Mouse (Mus musculus) spleen, adult 2 months (tissue): ENCODE measurements around the gene Fundc2. TPM values are rescaled to one million over a fixed set of nuclear protein-coding genes. Genes with fewer than 3 reads are reported as not detected.
A peak's percentile ranks its signal among the peaks of the same experiment; 100 is the strongest.

ENCODE experiments used
- DNase-seq, 2 experiments: peaks; one replicate each; pipeline versions ENCODE4 v3.0.0 to v3.0.0-alpha.2; 2012 to 2021; ENCODE audit warnings: low spot score in 2 of 2, low read depth in 1 of 2
- H3K27ac ChIP-seq: fragments of 200-500 bp; 2 replicates; pipeline ENCODE4 v1.5.1; 2012; ENCODE audit warnings: low read length, inconsistent platforms; ENCODE audit not compliant: insufficient read depth
- H3K27me3 ChIP-seq: fragments of 200-500 bp; 2 replicates; pipeline ENCODE4 v1.6.1; 2012; ENCODE audit warnings: mild to moderate bottlenecking, moderate library complexity, low read length, inconsistent platforms; ENCODE audit not compliant: control insufficient read depth, insufficient read depth
- H3K36me3 ChIP-seq: fragments of 200-500 bp; 2 replicates; pipeline ENCODE4 v1.6.1; 2012; ENCODE audit warnings: mild to moderate bottlenecking, low read length, inconsistent platforms; ENCODE audit not compliant: control insufficient read depth, insufficient read depth
- H3K4me1 ChIP-seq: fragments of 200-500 bp; 2 replicates; pipeline ENCODE4 v1.6.1; 2011; ENCODE audit warnings: inconsistent platforms; ENCODE audit not compliant: control insufficient read depth, insufficient read depth, insufficient read length
- H3K4me3 ChIP-seq: fragments of 200-500 bp; 2 replicates; pipeline ENCODE4 v1.5.1; 2011; ENCODE audit warnings: mild to moderate bottlenecking, inconsistent platforms; ENCODE audit not compliant: insufficient read depth, insufficient read length; ENCODE audit errors: extremely low read depth
- CTCF ChIP-seq: fragments of 200-500 bp; IDR thresholded peaks from 2 replicates; pipeline ENCODE4 v1.5.1; 2011; ENCODE audit warnings: mild to moderate bottlenecking, inconsistent platforms; ENCODE audit not compliant: insufficient read depth, insufficient read length, insufficient replicate concordance; ENCODE audit errors: extremely low read depth
- POLR2A ChIP-seq: fragments of 200-500 bp; IDR thresholded peaks from 2 replicates; pipeline ENCODE4 v1.6.1; 2011; ENCODE audit warnings: low read depth, low read length, inconsistent platforms
- WGBS: fragments of 180-500 bp; shearing (Covaris S2); methylation state at CpG from one replicate; pipeline ENCODE4 v1.1.7; 2018; 5-methylcytosine and 5-hydroxymethylcytosine counted together
- polyA plus RNA-seq: library from polyadenylated mRNA; depleted of rRNA; stranded (reverse); fragments of >200 nt; gene quantifications from 2 replicates; pipeline ENCODE4 v1.2.3, GENCODE M21; 2012; rRNA removed

Gene Fundc2
- 2.6 and 2.8 TPM in 2 replicates for polyA plus RNA-seq

- Histone ChIP-seq H3K4me1 (no peaks in the 10 kb centered on the region), H3K27me3 (no peaks in the 10 kb centered on the region), H3K36me3 (no peaks in the 10 kb centered on the region), H3K4me3 (peak within 1 kb of the TSS; percentile 86), H3K27ac (peak within 1 kb of the TSS; percentile 76)
- WGBS, result 20% methylated on average over 23 of the region's 25 CpGs
- no peak for TF ChIP-seq CTCF
- peak; percentile 11; the same call in 1 of the 2 replicates for TF ChIP-seq POLR2A
- peak; percentile 53 to 57 for DNase-seq
These were observed at the start of gene Fundc2, which contains the start of gene F8 for GRCm38 (mm10) chrX:75382195-75382771. Fundc2 (plus strand) TSS chrX:75382399. F8 (minus strand) TSS chrX:75382615.

GRCm38 (mm10) chrX:75370197-75370596 is 12.0 kb upstream of the Fundc2 start:
- no peak overlapping the region for H3K4me3 ChIP-seq
- DNase-seq, result no peak
- no peaks in the 10 kb centered on the region for H3K4me1 ChIP-seq
- no peak overlapping the region for H3K27ac ChIP-seq
- TF ChIP-seq CTCF (no peak), POLR2A (no peak)
- no peaks in the 10 kb centered on the region for H3K27me3 ChIP-seq
- H3K36me3 ChIP-seq, result no peaks in the 10 kb centered on the region

DNA sequence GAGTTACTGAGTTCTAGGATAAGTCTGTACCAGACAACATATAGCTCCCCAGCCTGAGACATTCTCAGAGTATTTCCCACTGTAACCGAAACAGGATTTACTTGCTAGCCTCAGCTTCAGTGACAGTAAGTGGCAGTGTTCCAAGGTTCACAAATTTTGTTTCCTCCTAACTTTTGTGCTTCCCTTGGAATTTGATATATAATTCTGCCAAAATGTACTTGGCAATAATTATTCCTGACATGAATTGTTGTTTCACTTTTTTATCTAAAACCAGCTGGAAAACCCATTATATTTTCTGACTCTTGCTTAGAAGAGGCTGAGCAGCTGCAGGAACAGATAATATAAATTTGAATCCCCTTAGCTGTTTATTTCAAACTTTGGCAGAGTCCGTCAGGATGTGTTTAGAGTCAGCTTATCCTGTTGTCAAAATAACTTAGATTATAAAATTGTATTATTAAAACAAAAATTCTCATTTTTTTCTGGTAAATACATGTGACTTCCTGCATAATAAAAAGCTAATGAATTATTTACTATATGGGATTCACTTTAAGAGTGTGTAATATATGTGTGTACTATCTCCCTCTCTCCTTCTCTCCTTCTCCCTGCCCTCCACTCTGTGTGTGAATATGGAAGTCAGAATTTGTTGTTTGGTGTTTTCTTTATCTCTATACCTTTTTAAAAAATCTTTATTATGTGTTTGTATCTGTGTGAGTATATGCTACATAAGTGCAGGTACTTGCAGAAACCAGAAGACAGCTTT is 9.4 kb upstream of the Fundc2 start:
- H3K4me3 ChIP-seq, result no peak overlapping the region
- TF ChIP-seq CTCF, result no peak
- no peak for TF ChIP-seq POLR2A
- no peak for DNase-seq
- no peaks in the 10 kb centered on the region for H3K4me1 ChIP-seq
- no peak overlapping the region for H3K27ac ChIP-seq
- no peaks in the 10 kb centered on the region for H3K27me3 ChIP-seq
- H3K36me3 ChIP-seq, result no peaks in the 10 kb centered on the region
- WGBS, result 74% methylated on average over 2 of the region's 2 CpGs

GRCm38 (mm10) chrX:75376815-75377214 is 5.4 kb upstream of the Fundc2 start:
- H3K27me3 ChIP-seq, result no peaks in the 10 kb centered on the region
- no peaks in the 10 kb centered on the region for H3K4me1 ChIP-seq
- no peak overlapping the region for H3K27ac ChIP-seq
- H3K36me3 ChIP-seq, result no peaks in the 10 kb centered on the region
- TF ChIP-seq CTCF (no peak), POLR2A (no peak)
- no peak for DNase-seq
- H3K4me3 ChIP-seq, result no peak overlapping the region

- H3K27me3 ChIP-seq, result no peaks in the 10 kb centered on the region
- 85% methylated on average over 1 of the region's 1 CpGs for WGBS
- DNase-seq, result no peak
- no peaks in the 10 kb centered on the region for H3K36me3 ChIP-seq
- no peak overlapping the region for H3K27ac ChIP-seq
- H3K4me3 ChIP-seq, result no peak overlapping the region
- H3K4me1 ChIP-seq, result no peaks in the 10 kb centered on the region
- TF ChIP-seq POLR2A (no peak), CTCF (no peak)
These were observed 1.0 kb upstream of the Fundc2 start for GRCm38 (mm10) chrX:75381176-75381575.

DNA sequence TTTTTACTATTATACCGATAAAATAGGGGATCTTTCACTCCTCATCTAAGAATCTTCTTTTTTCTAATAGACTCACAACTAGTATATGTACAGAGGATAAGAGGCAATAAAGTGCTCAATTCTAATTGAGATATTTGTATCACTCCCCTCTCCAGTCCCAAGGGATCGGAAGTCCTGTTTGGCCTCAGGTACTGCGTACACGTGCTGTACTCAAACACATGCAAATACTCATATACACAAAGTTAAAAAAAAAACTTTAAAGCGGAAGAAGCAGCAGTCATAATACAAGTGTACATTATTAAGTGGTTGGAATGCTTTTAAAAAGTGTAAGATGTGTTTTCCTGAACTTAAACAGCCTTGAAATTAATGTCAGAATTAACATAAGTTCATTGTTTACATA is 500 bp upstream of the Fundc2 start:
- Histone ChIP-seq H3K36me3 (no peaks in the 10 kb centered on the region), H3K4me3 (no peak overlapping the region), H3K27ac (peak overlapping the region; percentile 59; the same call in 1 of the 2 replicates), H3K4me1 (no peaks in the 10 kb centered on the region), H3K27me3 (no peaks in the 10 kb centered on the region)
- TF ChIP-seq CTCF (no peak), POLR2A (no peak)
- WGBS, result 68% methylated on average over 5 of the region's 5 CpGs
- DNase-seq, result no peak

DNA sequence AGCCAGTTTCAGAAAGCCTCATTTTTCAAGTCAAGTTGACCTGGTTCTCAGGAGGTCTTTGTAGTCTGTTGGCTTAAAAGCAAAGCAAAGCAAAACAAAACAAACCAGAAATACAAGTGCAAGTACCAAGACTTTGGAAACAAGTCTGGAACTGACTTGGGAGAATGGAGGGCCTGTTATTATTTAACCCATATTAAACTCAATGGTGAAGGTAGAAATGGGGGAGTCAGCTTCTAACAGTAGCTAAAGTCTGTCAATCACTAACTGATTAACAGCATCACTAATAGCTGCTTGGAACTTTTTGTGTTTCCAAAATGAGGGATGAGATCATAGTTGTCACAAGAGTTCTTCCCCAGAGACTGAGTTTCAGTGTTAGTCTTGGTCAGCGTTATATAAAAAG is 17.3 kb downstream of the Fundc2 start:
- no peak for DNase-seq
- no peaks in the 10 kb centered on the region for H3K4me1 ChIP-seq
- 89% methylated on average over 1 of the region's 1 CpGs for WGBS

More for the DNA sequence above, 17.3 kb downstream of the Fundc2 start:
- no peaks in the 10 kb centered on the region for H3K36me3 ChIP-seq
- no peak overlapping the region for H3K27ac ChIP-seq
- H3K4me3 ChIP-seq, result no peak overlapping the region
- TF ChIP-seq POLR2A (no peak), CTCF (no peak)
- no peaks in the 10 kb centered on the region for H3K27me3 ChIP-seq
